Mouse (Mus musculus) G1E (cell line): ENCODE results near the gene Lrig1.

Experiments
- CTCF ChIP-seq: IDR thresholded peaks from 2 replicates; pipeline ENCODE4 v1.5.1; 2012; ENCODE audit warnings: low read depth, low read length, inconsistent platforms, mixed read lengths
- GATA1 ChIP-seq: IDR thresholded peaks from 2 replicates; pipeline ENCODE4 v1.6.1; 2012; ENCODE audit warnings: borderline replicate concordance, low read length, inconsistent platforms, mixed read lengths

- TF ChIP-seq CTCF (no peak), GATA1 (no peak)
Measured at GRCm38 (mm10) chr6:94626807-94627206, 73.2 kb downstream of the Lrig1 start.
